Mouse (Mus musculus) left cerebral cortex, adult 8-10 months (tissue): ENCODE results near the gene Rab17. TPM values are rescaled to one million over a fixed set of nuclear protein-coding genes. Genes with fewer than 3 reads are reported as not detected.

ENCODE experiments used
- DNase-seq, 2 experiments: peaks; one replicate each; pipeline ENCODE4 v3.0.0; 2022; ENCODE audit warnings: low spot score in 2 of 2
- total RNA-seq, 4 experiments: library from RNA; stranded (reverse); gene quantifications; 2 replicates each; pipeline ENCODE4 v1.2.4; 2022

Gene Rab17
- total RNA-seq, 4 experiments from 2014 or later, result 0.59 TPM; not detected in 3

DNA sequence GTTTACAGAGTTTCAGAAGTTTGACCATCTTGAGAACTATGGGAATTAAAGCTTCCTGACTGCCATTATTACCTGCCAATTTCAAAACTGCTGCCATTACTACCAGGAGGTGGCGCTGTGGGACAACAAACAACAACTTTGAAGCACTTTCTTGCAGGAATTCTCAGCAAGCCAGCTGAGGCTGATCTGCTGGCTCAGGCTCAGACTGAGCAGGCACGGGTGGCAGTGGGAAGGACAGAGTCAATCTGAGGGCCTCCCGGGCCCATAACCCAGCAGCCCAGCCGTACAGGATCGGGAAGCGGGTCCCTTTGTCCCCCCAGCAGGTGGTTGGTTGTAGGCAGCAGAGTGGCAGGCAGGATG lies 40.9 kb downstream of the Rab17 start:
- peak; percentile 69 for DNase-seq

DNA sequence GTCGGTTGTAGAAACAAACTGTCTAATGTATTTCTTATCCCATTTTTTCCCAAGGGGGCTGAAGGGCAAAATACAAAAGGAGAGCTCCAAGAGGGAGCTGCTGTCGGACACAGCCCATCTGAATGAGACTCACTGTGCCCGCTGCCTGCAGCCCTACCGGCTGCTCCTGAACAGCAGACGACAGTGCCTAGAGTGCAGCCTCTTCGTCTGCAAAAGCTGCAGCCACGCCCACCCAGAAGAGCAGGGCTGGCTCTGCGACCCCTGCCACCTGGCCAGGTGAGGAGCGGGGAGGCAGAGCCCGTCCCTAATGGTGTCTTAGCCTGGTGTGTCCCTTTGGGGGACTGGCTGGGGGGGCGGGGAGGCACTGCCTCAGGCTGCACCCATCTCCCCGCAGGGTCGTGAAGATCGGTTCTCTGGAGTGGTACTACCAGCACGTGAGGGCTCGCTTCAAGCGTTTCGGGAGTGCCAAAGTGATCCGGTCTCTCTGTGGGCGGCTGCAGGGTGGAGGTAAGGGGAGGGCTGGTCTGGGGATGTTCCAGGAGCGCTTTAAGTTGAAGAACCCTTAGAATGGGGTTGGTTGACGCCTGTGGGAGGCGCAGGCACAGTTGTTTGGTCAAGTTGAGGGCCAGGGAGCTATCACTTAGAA lies 41.4 kb downstream of the Rab17 start:
- DNase-seq, result no peak

DNA sequence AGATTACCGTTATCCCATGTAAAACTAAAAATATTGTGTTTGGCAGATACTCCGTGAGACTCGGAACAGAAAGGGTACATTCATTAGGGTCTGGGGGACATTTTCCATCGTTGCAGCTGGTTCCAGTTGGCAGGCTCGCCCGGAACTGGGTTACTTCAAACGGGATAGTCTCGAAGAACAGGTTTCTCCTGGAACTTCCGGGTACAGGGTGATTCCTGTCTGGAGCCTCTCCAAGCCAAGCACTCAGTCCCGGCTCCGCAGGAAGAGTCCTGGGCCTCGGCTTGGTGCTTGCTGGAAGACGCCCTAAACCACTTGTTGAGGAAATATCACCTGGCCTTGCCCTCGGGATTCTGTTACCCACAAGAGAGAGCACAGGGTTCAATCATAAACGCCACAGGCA lies 42.2 kb downstream of the Rab17 start:
- DNase-seq, result no peak

DNA sequence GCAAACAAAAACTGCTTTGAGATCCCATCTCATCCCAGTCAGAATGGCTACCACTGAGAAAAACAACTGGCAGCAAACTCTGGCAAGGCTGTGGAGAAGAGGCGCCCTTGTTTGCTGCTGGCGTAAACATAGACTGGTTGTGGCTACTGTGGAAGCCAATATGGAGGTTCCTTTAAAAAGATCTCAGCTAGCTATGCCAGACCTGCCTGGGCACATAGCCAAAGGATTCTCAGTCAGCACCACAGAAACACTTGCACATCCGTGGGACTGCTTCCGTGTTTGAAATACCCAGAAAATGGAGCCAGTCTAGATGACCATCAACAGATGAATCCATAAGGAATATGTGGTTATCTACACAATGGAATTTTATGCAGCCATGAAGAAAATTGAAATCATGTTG lies 43.4 kb downstream of the Rab17 start:
- no peak for DNase-seq

DNA sequence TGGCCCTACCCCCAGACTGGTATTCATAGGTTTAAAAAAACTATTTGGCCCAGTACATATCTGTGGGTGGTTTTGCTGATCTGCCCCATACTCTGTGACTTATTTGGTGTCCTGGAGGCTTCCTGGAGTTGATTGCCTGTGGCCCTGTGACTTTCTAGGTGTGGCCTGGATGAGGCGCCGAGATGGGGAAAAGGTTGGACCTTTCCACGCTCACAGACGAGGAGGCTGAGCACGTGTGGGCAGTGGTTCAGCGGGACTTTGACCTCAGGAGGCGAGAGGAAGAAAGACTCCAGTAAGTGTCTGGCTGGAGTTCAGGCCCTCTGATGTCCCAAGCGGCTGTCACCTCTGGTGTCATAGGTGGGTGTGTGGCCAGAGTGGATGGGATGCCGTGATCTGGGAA lies 47.8 kb downstream of the Rab17 start:
- DNase-seq, result no peak

DNA sequence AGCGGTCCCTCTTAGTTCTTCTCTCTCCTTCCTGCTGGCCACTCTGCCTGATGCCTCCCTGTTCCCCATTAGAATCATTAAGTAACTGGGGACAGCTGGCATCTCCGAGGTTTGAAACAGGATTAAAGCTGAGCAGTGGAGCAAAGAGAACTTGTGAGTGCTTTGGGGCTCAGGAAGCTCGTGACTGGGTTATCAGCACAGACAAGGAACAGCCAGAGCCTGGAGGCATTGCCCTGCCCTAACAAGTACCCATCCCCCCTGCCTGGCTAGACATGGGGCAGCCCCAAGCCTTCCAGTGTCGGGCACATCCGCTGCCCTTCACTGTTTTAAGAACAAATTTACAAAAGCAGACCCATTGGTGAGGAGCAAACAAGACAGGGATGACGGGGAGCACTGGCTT lies 52.0 kb downstream of the Rab17 start:
- DNase-seq, result no peak

DNA sequence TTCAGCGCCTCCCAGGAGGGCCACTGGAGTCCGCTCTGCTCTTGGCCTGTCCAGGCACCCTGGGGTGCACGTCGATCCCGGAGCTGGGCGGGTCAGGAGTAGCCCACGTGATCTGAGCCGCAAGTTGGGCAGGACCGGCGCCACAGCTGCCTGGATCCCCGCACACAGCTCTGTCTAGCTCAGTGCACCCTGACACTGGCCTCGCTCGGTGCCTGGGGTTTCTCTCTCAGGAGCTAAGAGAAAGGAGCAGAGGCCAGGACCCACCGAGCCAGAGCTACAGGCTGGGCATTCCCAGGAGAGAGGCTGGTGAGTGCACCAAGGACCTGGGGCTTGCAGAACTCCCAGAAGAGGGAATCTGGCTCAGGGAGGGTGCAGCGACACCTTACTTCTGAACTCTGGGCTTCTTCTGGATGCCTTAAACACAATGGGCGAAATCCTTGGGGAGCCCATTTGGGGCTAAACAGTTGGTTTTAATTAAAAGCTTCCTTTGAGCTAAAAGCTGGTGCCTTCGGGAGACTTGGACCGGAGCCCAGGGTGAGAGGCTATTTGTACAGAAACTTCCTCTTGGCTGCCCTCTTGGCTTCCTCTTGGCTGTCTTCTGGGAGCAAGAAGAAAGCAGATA lies 54.4 kb downstream of the Rab17 start, which contains the start of gene Mlph:
TSS of gene Mlph (plus strand) at position 138 of the 622 bp plus-strand sequence.
- no peak for DNase-seq

DNA sequence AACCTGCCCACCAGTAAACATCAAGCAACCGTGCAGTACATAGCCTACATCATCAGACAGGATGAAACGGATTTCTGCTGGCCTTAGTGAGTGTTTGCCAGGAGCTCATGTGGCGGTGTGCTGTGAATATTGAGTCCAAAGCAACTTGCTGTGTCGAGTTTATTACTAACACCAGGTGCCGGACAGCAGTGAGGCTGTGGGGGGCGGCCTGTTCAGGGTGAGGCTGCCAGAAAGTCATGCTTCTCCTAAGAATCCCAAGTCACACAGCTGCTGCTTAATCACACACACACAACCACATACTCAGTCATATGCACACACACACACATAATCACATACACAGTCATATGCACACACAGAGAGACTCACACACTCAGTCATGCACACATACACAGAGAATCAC lies 56.2 kb downstream of the Rab17 start:
- DNase-seq, result no peak

DNA sequence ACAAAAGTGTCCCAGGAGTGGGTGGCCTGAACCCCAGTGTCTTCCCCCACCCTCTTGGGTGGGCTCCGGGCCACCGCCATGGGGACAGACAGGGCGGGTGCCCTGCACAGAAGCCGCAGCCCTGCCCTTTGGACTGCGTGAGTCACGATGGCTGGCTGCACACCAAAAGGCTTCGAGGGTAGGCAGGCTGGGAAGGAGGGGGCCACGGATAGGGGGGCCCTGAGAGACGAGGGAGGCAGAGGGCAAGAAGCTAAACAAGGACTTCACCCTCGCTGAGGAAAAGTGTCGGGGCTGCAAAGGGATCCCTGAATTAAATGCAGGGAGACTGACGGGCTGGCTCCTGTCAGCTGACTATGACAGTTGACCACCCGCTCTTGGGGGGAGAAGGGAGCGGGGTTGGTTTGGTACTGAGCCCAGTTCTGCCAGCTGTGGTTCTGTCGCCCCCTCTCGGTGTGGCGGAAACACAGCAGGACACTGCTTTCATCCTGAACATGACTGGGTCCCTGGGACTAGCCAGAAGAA lies 59.8 kb downstream of the Rab17 start:
- DNase-seq, result no peak

DNA sequence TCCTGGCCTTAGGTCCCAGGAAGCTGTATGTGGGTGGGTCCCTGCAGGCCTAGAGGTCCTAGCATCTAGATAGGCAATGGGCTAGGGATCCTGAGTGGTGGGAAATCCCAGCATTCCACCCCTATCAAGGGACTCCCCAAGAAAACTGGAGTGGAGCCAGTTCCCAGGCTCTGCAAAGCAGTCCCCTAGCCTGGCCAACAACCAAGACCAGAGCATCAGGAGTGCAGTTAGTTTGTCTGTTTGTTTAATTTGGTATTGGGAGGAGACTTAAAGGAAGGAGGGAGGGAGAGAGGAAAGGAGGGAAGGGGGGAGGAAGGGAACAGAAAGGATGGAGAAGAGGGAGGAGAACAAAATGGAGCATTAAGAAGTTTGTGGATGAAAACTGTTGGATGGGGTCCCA lies 60.3 kb downstream of the Rab17 start:
- no peak for DNase-seq

Other genes starting within 250 kb of the Rab17 start
- gene Col6a3, start 125.7 kb downstream of the Rab17 start, total RNA-seq, result 1 to 10 TPM; 5.9 to 9.2 (median 7.0) TPM
- 1 to 10 TPM; 1.8 to 4.0 (median 2.7) TPM for gene Mlph, start 54.6 kb downstream of the Rab17 start, total RNA-seq
- not detected for gene Prlh, start 16.6 kb downstream of the Rab17 start, total RNA-seq
- 10 to 100 TPM; 56.4 to 65.5 (median 60.6) TPM for gene Lrrfip1, start 29.1 kb upstream of the Rab17 start, total RNA-seq
- gene Rbm44, start 175.4 kb upstream of the Rab17 start, total RNA-seq, result not detected
- gene Ramp1, start 210.2 kb upstream of the Rab17 start, total RNA-seq, result 10 to 100 TPM; 50.9 to 58.7 (median 52.5) TPM